Mouse (Mus musculus) T-helper 17 cell (primary cell): ENCODE measurements around the gene Foxs1.

ENCODE experiments used
- in situ Hi-C, 2 experiments: fragments of 300-600 bp; cut with MboI, MseI; formaldehyde crosslinking; loops; 1 replicate in 1 of 2; 2 replicates in 1 of 2; pipeline ENCODE4 v1.15.1; 2025; ENCODE audit warnings: high pct_unique_total_duplicates in 2 of 2

Foxs1 gene

GRCm38 (mm10) chr2:152933048-152933447, at the start of gene Foxs1:
TSS of gene Foxs1 (minus strand) at chr2:152933208.
- in situ Hi-C loops = no loop called here

GRCm38 (mm10) chr2:152976991-152977390, 44.0 kb upstream of the Foxs1 start:
- in situ Hi-C loops = no loop called here

GRCm38 (mm10) chr2:152965555-152965954, 32.5 kb upstream of the Foxs1 start:
- in situ Hi-C loops = no loop called here

- in situ Hi-C loops = no loop called here
Observed at GRCm38 (mm10) chr2:152962091-152962793, 29.2 kb upstream of the Foxs1 start, which contains the start of gene Ttll9. TSS of gene Ttll9 (plus strand) at chr2:152962485.

- in situ Hi-C loops = no loop called here
Observed at GRCm38 (mm10) chr2:152958116-152958515, 25.1 kb upstream of the Foxs1 start.

GRCm38 (mm10) chr2:152951850-152952720, 19.1 kb upstream of the Foxs1 start:
- in situ Hi-C loops = no loop called here

GRCm38 (mm10) chr2:152951065-152951849, 18.2 kb upstream of the Foxs1 start, which contains the start of gene Dusp15:
TSS of gene Dusp15 (minus strand) at chr2:152951698.
- in situ Hi-C loops = no loop called here

GRCm38 (mm10) chr2:152950358-152951064, 17.5 kb upstream of the Foxs1 start:
- in situ Hi-C loops = no loop called here

GRCm38 (mm10) chr2:152948438-152949020, 15.5 kb upstream of the Foxs1 start:
- in situ Hi-C loops = no loop called here

GRCm38 (mm10) chr2:152947098-152947497, 14.1 kb upstream of the Foxs1 start:
- in situ Hi-C loops = no loop called here

- in situ Hi-C loops = loop anchor here in 1 of 2 experiments (5.0 kb wide), 1 partner anchor 102 kb away; no protein-coding TSS in a partner anchor
Observed at GRCm38 (mm10) chr2:152944013-152944412, 11.0 kb upstream of the Foxs1 start.

GRCm38 (mm10) chr2:152943568-152943967, 10.6 kb upstream of the Foxs1 start:
- in situ Hi-C loops = loop anchor here in 1 of 2 experiments (5.0 kb wide), 1 partner anchor 101 kb away; no protein-coding TSS in a partner anchor

- in situ Hi-C loops = loop anchor here in 1 of 2 experiments (5.0 kb wide), 1 partner anchor 101 kb away; no protein-coding TSS in a partner anchor
Observed at GRCm38 (mm10) chr2:152942898-152943515, 10.0 kb upstream of the Foxs1 start.

- in situ Hi-C loops = loop anchor here in 1 of 2 experiments (5.0 kb wide), 1 partner anchor 99 kb away; no protein-coding TSS in a partner anchor
Observed at GRCm38 (mm10) chr2:152941776-152942175, 8.8 kb upstream of the Foxs1 start.

- in situ Hi-C loops = loop anchor here in 1 of 2 experiments (5.0 kb wide), 1 partner anchor 99 kb away; no protein-coding TSS in a partner anchor
Observed at GRCm38 (mm10) chr2:152941106-152941505, 8.1 kb upstream of the Foxs1 start.

GRCm38 (mm10) chr2:152939846-152940245, 6.8 kb upstream of the Foxs1 start:
- in situ Hi-C loops = loop anchor here in 1 of 2 experiments (5.0 kb wide), 1 partner anchor 98 kb away; no protein-coding TSS in a partner anchor

GRCm38 (mm10) chr2:152933614-152934013, 606 bp upstream of the Foxs1 start:
- in situ Hi-C loops = no loop called here

GRCm38 (mm10) chr2:152931456-152932160, 1.4 kb downstream of the Foxs1 start:
- in situ Hi-C loops = no loop called here

- in situ Hi-C loops = no loop called here
Observed at GRCm38 (mm10) chr2:152930276-152930675, 2.7 kb downstream of the Foxs1 start.
